ENCODE assay signal across 25 mouse cellular contexts in the genomic region with DNA sequence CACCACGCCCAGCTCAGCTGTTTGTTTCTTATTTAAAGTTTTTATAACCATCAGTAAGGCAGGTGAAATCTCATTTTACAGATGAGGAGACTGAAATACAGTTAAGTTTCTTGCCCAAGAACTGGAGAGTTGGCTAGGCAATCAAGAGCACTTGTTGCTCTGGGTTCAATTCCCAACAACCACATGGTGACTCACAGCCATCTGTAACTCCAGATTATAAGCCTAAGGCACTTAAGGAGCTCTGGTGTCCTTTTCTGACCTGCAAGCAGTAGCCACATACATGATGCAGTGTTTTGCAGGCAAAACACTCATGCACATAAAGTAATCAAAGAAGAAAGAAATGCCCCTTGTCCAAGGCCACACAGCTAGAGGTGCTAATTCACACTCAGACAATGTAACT. TPM values are rescaled to one million over a fixed set of nuclear protein-coding genes. Genes with fewer than 3 reads are reported as not detected.
"Had no signal": no experiment of that assay in that cellular context is flagged by ENCODE, and none has a peak within 500 bp of the region (broad histone marks: within the 10 kb centered on the region; RNA-seq: fewer than 3 reads in every experiment).

No protein-coding gene starts in this region.

- H3K27me3 ChIP-seq: megakaryocyte, embryonic 14.5 days; midbrain, embryonic 13.5 days; midbrain, embryonic 15.5 days; neural tube, embryonic 12.5 days; stomach, embryonic 15.5 days had no signal

- H3K4me1 ChIP-seq: megakaryocyte, embryonic 14.5 days; neural tube, embryonic 12.5 days; stomach, embryonic 15.5 days had no signal

- H3K27ac ChIP-seq: macrophage; midbrain, embryonic 13.5 days; midbrain, embryonic 15.5 days; neural tube, embryonic 12.5 days; stomach, embryonic 15.5 days; stomach, postnatal 0 days had no signal

- H3K4me2 ChIP-seq: lung, embryonic 14.5 days; midbrain, embryonic 11.5 days; midbrain, embryonic 13.5 days; midbrain, embryonic 15.5 days; neural tube, embryonic 12.5 days; stomach, embryonic 15.5 days had no signal

- DNase-seq: lung, adult 18-20 months; lung, embryonic 14.5 days; lung, postnatal 10 days; lung, postnatal 36 days; right cerebral cortex, postnatal 14 days; thymus, adult 2 months; thymus, postnatal 25 days; thymus, postnatal 4 days had no signal

- H3K9ac ChIP-seq: lung, embryonic 14.5 days; midbrain, embryonic 13.5 days; midbrain, embryonic 15.5 days; neural tube, embryonic 12.5 days; stomach, embryonic 15.5 days had no signal

- ATAC-seq: midbrain, embryonic 13.5 days; midbrain, embryonic 15.5 days had no signal

- H3K9me3 ChIP-seq: megakaryocyte, embryonic 14.5 days; midbrain, embryonic 13.5 days; midbrain, embryonic 15.5 days; neural tube, embryonic 12.5 days; stomach, embryonic 15.5 days had no signal

- H3K4me3 ChIP-seq: megakaryocyte, embryonic 14.5 days; midbrain, embryonic 13.5 days; midbrain, embryonic 15.5 days; neural tube, embryonic 12.5 days; stomach, embryonic 15.5 days had no signal

RNA-seq across cellular contexts. Expression of gene Opn1sw, which starts 23.0 kb away (rescaled TPM):
- total RNA-seq: megakaryocyte progenitor cell, adult 5-6 weeks; monocyte, adult 5-6 weeks; neutrophil, adult 5-6 weeks had no signal
- polyA plus RNA-seq: macrophage; spleen, adult 2 months; testis, adult 2 months had no signal

RNA-seq across cellular contexts. Expression of gene Ccdc136, which starts 30.8 kb away (rescaled TPM):
- total RNA-seq: megakaryocyte progenitor cell, adult 5-6 weeks; neutrophil, adult 5-6 weeks had no signal
- polyA plus RNA-seq: macrophage had no signal

RNA-seq across cellular contexts. Expression of gene Fam71f1, which starts 46.3 kb away (rescaled TPM):
- total RNA-seq: megakaryocyte progenitor cell, adult 5-6 weeks; midbrain, postnatal 0 days; monocyte, adult 5-6 weeks; neutrophil, adult 5-6 weeks had no signal
- polyA plus RNA-seq: lung, embryonic 14.5 days; lung, embryonic 16.5 days; macrophage; midbrain, embryonic 11.5 days; midbrain, embryonic 13.5 days; midbrain, embryonic 15.5 days; midbrain, postnatal 0 days; neural tube, embryonic 12.5 days; neural tube, embryonic 14.5 days; spleen, adult 2 months; stomach, postnatal 0 days; thymus, adult 2 months; urinary bladder, adult 2 months had no signal
